Mouse (Mus musculus): ENCODE data around the gene Acvr1c.

Gene Acvr1c

DNA sequence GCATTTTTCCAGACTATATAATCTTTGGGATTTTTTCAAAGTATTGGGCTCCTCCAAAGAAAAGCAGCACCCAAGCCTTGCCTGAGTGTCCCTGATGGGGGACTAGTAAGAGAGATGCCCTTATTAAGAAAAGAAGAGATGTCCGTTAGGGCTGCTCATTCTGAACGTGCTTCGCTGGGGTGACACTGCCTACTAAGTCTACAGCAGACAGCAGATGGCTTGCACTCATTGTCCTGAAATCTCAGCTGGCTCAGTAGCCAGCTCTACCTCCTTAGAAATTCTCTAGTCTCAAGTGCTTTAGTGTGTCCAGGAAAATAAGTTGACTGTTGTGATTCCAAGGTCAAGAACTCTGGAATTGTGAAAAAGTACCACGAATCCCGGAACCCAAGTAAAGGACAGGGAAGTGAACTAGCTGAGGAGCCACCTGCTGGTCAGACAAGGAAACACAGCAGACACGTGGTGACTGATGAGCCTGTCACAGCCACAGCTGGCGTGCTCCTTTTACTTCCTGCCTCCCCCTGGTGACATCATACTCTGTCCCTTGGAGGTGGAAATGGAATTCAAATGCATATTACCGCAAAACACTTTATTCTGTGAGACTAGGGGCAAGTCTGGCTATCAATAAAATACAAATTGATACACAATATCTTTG, 75.3 kb downstream of the Acvr1c start:
- DNase-seq (ENCODE audit: low spot score in 2 of 2) = peak; percentile 19 to 43

DNA sequence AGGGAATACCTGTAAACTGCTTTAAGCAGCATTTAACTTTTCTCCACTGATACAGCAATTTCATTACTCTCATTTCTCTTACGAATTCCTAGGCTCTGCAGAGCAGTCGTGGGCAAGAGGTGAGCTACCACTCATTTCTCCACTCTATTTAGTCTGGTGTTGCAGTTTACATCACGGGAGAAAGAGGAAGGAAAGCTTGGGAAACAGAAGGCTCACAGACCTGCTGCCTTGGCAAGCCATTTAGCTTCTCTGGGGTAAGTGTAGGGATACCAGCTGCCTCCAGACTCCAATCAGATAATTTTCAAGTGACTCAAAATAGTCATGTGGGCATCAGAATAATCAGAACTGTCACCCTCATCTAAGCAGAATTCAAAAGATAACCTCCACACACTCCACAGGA, 76.6 kb downstream of the Acvr1c start:
- no peak for DNase-seq (ENCODE audit: low spot score in 2 of 2)

DNA sequence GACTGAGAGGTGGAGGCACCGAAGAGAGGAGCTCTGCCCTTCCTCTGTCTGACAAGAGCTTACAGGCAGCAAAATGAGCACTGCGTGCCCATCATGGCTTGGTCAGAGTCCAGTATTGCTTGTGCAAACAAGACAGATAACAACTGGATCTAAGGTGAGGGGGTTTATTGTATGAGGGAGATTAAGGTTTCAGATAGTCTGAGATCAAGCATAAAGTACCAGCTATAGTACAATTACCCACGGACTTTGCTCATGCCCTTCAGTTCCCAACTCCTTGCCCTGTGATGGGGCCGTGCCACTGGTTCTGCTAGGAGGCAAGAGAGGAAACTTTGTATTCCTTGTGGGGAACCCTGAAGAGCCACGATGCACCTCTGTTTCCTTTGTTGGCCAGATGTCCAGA, 78.5 kb downstream of the Acvr1c start:
- DNase-seq (ENCODE audit: low spot score in 2 of 2) = no peak

DNA sequence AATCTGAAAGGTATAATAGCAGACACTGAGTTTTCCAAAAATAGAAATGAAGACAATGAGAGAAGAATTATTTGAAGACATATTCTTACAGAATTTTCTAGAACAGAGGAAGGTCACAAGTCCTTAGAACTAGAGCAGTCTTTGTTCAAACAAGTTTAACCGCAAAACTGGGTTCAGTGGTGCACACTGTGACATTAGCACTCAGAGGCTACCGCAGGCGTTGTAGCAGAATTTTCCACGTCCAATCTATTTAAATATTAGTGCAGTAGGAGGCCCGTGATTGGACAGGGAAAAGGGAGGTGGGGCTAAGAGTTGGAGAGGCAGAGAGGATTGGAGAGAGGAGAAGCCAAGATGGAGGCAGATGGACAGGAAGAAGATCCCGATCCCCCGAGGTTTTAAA, 81.2 kb downstream of the Acvr1c start:
- no peak for DNase-seq (ENCODE audit: low spot score in 2 of 2)

DNA sequence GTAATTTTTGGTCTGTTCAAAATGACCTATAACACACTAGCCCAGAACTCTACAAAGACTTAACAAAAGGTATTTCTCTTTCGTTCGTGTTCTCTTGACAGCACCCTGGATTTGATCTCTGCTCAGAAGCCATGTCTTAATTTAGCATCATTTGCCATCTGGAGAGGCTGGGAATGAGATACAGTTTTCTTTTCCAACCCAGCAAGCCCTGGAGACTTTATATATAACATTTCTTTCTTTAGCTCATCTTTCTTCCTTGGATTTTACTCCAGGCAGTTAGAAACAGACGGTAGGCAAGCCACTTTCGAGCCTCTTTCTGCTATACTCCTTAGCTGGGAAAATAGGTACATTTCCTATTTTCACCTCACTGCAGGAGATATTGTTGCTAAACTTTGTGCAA, 117.1 kb downstream of the Acvr1c start:
- DNase-seq (ENCODE audit: low spot score in 2 of 2) = no peak

DNA sequence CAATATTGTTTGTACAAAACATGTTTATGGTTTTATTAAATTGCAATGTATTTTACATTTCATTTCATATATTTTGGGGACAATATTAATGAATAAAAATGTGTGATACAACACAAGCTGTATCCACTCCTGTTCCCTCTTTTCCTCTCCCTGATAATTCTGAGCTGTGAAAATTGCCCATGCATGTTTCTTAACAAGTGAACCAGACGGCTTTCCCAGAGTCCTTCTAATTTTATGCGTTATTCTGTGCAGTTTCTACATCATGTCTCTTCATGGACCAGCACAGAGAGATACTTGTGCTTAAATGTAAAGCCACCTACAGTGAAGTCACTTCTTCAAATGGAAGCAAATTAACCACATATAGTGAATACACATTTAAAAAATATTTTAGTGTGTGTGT, 120.2 kb downstream of the Acvr1c start:
- no peak for DNase-seq (ENCODE audit: low spot score in 2 of 2)

All from spleen, postnatal 14 days (tissue).